In genomic region chr16:14158536-14158935, GRCm38 (mm10) we compare ENCODE assay signal across 8 mouse cellular contexts. TPM values are rescaled to one million over a fixed set of nuclear protein-coding genes. Genes with fewer than 3 reads are reported as not detected.
A peak's percentile ranks its signal among the peaks of the same experiment; 100 is the strongest.
DNase-seq lines count a peak whose midpoint lies in the region; ATAC-seq and TF ChIP-seq lines count a peak whose summit lies in the region.

No protein-coding gene starts in this region.

- H3K4me2 ChIP-seq in limb, embryonic 14.5 days (replicated peaks; ENCODE audit: low read depth, low read length, severe bottlenecking): peak overlapping the region; percentile 69
- H3K4me2 ChIP-seq in stomach, embryonic 15.5 days: peak overlapping the region; percentile 67

- no peak for ATAC-seq in megakaryocyte, adult 5-6 weeks (ENCODE audit: poor library complexity, severe bottlenecking)
- ATAC-seq in limb, embryonic 14.5 days (ENCODE audit: low FRiP score, low read depth): no peak
- no peak for ATAC-seq in stomach, embryonic 15.5 days (ENCODE audit: insufficient read depth, low FRiP score, low read depth)

- H3K36me3 ChIP-seq in megakaryocyte, embryonic 14.5 days (replicated peaks; ENCODE audit: low read length): peaks cover 23% of the 10 kb centered on the region
- peaks cover 4% of the 10 kb centered on the region for H3K36me3 ChIP-seq in limb, embryonic 14.5 days (ENCODE audit: control insufficient read depth, insufficient read depth, low read length)
- no peaks in the 10 kb centered on the region for H3K36me3 ChIP-seq in stomach, embryonic 15.5 days

- H3K4me1 ChIP-seq in cerebellum, adult 2 months (ENCODE audit: control insufficient read depth, insufficient read depth, low read length): peaks cover 2% of the 10 kb centered on the region; the same call in 1 of the 2 replicates
- H3K4me1 ChIP-seq in megakaryocyte, embryonic 14.5 days: peaks cover 37% of the 10 kb centered on the region
- H3K4me1 ChIP-seq in limb, embryonic 14.5 days (ENCODE audit: control insufficient read depth, insufficient read depth, low read length): peaks cover 8% of the 10 kb centered on the region
- H3K4me1 ChIP-seq in stomach, embryonic 15.5 days: peaks cover 6% of the 10 kb centered on the region; the same call in 1 of the 2 replicates

- no peak for TF ChIP-seq CTCF in cerebellum, adult 2 months (IDR thresholded peaks at IDR 0.05; ENCODE audit: borderline replicate concordance, insufficient read depth, low read depth, low read length)

- no peaks in the 10 kb centered on the region for H3K9me3 ChIP-seq in megakaryocyte, embryonic 14.5 days
- H3K9me3 ChIP-seq in limb, embryonic 14.5 days (ENCODE audit: control insufficient read depth, low read length): no peaks in the 10 kb centered on the region
- no peaks in the 10 kb centered on the region for H3K9me3 ChIP-seq in stomach, embryonic 15.5 days

- H3K27me3 ChIP-seq in cerebellum, adult 2 months (ENCODE audit: control insufficient read depth, insufficient read depth, low read length): no peaks in the 10 kb centered on the region
- H3K27me3 ChIP-seq in megakaryocyte, embryonic 14.5 days (replicated peaks): no peaks in the 10 kb centered on the region
- H3K27me3 ChIP-seq in limb, embryonic 14.5 days (ENCODE audit: control insufficient read depth, insufficient read depth, low read length): no peaks in the 10 kb centered on the region
- no peaks in the 10 kb centered on the region for H3K27me3 ChIP-seq in stomach, embryonic 15.5 days (replicated peaks)

- no peak for TF ChIP-seq POLR2A in cerebellum, adult 2 months (IDR thresholded peaks at IDR 0.05; ENCODE audit: borderline replicate concordance, insufficient read depth, low read length)
- no peak for TF ChIP-seq POLR2A in limb, embryonic 14.5 days (IDR thresholded peaks at IDR 0.05; ENCODE audit: borderline replicate concordance, extremely low read depth, insufficient read depth, insufficient read length)

- H3K9ac ChIP-seq in limb, embryonic 14.5 days (ENCODE audit: low read depth, low read length, severe bottlenecking): peak overlapping the region; percentile 80
- H3K9ac ChIP-seq in stomach, embryonic 15.5 days: peak overlapping the region; percentile 66; the same call in 1 of the 2 replicates

- peak overlapping the region; percentile 77 for H3K27ac ChIP-seq in cerebellum, adult 2 months (ENCODE audit: insufficient read depth, low read length)
- H3K27ac ChIP-seq in limb, embryonic 14.5 days (replicated peaks; ENCODE audit: low read depth, low read length): no peak overlapping the region; the same call in 1 of the 2 replicates
- H3K27ac ChIP-seq in stomach, embryonic 15.5 days: peak overlapping the region; percentile 81

- WGBS in cerebellum, adult 2 months: 6% methylated on average over 7 of the region's 7 CpGs
- 13% methylated on average over 5 of the region's 7 CpGs for WGBS in limb, embryonic 14.5 days
- 7% methylated on average over 7 of the region's 7 CpGs for WGBS in stomach, embryonic 15.5 days

- DNase-seq in cerebellum, adult 2 months: no peak
- no peak for DNase-seq in cerebellum, postnatal 4 days (ENCODE audit: low spot score in 2 of 2)
- no peak for DNase-seq in limb, embryonic 14.5 days (ENCODE audit: low spot score)
- no peak for DNase-seq in thymus, postnatal 36 days
- no peak for DNase-seq in yolk sac, embryonic 10.5 days (ENCODE audit: low spot score)

- H3K4me3 ChIP-seq in cerebellum, adult 2 months (replicated peaks; ENCODE audit: insufficient read depth, low read depth, low read length): peak overlapping the region; percentile 99
- peak overlapping the region; percentile 100 for H3K4me3 ChIP-seq in megakaryocyte, embryonic 14.5 days (replicated peaks)
- peak overlapping the region; percentile 79 for H3K4me3 ChIP-seq in limb, embryonic 14.5 days (replicated peaks; ENCODE audit: low read length)
- H3K4me3 ChIP-seq in stomach, embryonic 15.5 days (replicated peaks): peak overlapping the region; percentile 80

RNA-seq across cellular contexts. Expression of gene Nde1, which starts 4.5 kb away (rescaled TPM):
- 32.3 and 34.7 TPM in 2 replicates for polyA plus RNA-seq in cerebellum, adult 2 months (2012; rRNA removed)
- 10.7 and 23.7 TPM in 2 replicates for polyA plus RNA-seq in megakaryocyte, embryonic 14.5 days (2012; ENCODE audit: insufficient read depth, low replicate concordance)
- total RNA-seq in megakaryocyte, adult 5-6 weeks (2015): 41.4 and 42.3 TPM in 2 replicates
- 73.0 and 88.6 TPM in 2 replicates for total RNA-seq in megakaryocyte, adult 5-6 weeks (2017)
- polyA plus RNA-seq in limb, embryonic 14.5 days (2012; rRNA removed): 89.1 and 93.9 TPM in 2 replicates
- polyA plus RNA-seq in limb, embryonic 14.5 days (2014; fragmentation: Nextera tagmentation; extraction: Ambion mirVana): 89.9 and 95.6 TPM in 2 replicates
- 85.0 and 85.7 TPM in 2 replicates for polyA plus RNA-seq in stomach, embryonic 15.5 days (2015; fragmentation: Nextera tagmentation; extraction: Ambion mirVana)

RNA-seq across cellular contexts. Expression of gene Marf1, which starts 4.6 kb away (rescaled TPM):
- polyA plus RNA-seq in cerebellum, adult 2 months (2012; rRNA removed): 39.2 and 39.9 TPM in 2 replicates
- polyA plus RNA-seq in megakaryocyte, embryonic 14.5 days (2012; ENCODE audit: insufficient read depth, low replicate concordance): 0.70 and 1.1 TPM in 2 replicates
- 41.1 and 46.4 TPM in 2 replicates for total RNA-seq in megakaryocyte, adult 5-6 weeks (2015)
- 27.9 and 34.8 TPM in 2 replicates for total RNA-seq in megakaryocyte, adult 5-6 weeks (2017)
- 19.3 and 20.0 TPM in 2 replicates for polyA plus RNA-seq in limb, embryonic 14.5 days (2012; rRNA removed)
- 17.8 and 20.6 TPM in 2 replicates for polyA plus RNA-seq in limb, embryonic 14.5 days (2014; fragmentation: Nextera tagmentation; extraction: Ambion mirVana)
- 14.9 and 15.3 TPM in 2 replicates for polyA plus RNA-seq in stomach, embryonic 15.5 days (2015; fragmentation: Nextera tagmentation; extraction: Ambion mirVana)
